Comparison of ENCODE assay signal across 26 mouse cellular contexts in the genomic region with DNA sequence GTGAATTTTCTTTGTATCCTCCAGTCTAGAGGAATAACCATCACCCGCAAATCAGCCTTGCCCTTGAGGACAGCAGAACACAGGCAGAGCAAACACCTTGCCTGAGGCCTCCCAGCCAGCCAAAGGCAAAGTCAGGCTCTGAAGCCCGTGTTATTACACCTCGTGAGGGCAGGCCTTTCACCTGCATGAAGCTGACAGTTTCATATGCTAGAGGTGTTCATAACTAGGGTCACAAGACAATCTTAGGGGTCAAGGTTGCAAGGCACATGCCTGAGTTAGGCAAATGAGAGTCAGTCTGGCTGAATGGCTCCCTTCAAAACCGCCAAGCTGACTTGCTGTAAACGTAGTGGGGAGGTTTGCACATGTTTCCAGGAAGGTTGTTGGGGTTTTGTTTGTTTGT.
DNase-seq lines count a peak whose midpoint lies in the region; ATAC-seq and TF ChIP-seq lines count a peak whose summit lies in the region.
"Had no signal": no experiment of that assay in that cellular context is flagged by ENCODE, and none has a peak within 500 bp of the region (broad histone marks: within the 10 kb centered on the region; RNA-seq: fewer than 3 reads in every experiment).

No protein-coding gene starts in this region.

- H3K4me3 ChIP-seq in midbrain, embryonic 11.5 days (ENCODE audit: low read depth, low read length) = no peak overlapping the region
- no peak overlapping the region for H3K4me3 ChIP-seq in midbrain, embryonic 14.5 days (replicated peaks; ENCODE audit: low read depth, low read length)
- no peak overlapping the region for H3K4me3 ChIP-seq in bone marrow, adult 2 months (replicated peaks; ENCODE audit: control insufficient read depth, low read depth, low read length)
- no peak overlapping the region for H3K4me3 ChIP-seq in intestine, postnatal 0 days (ENCODE audit: low read depth, low read length)
- H3K4me3 ChIP-seq: embryonic facial prominence, embryonic 10.5 days; embryonic facial prominence, embryonic 13.5 days; erythroblast, embryonic 14.5 days; forebrain, embryonic 12.5 days; forebrain, embryonic 15.5 days; heart, adult 2 months; heart, embryonic 10.5 days; heart, embryonic 13.5 days had no signal

- ATAC-seq in midbrain, embryonic 11.5 days (ENCODE audit: low FRiP score) = no peak
- no peak for ATAC-seq in midbrain, embryonic 14.5 days (ENCODE audit: low FRiP score, low TSS enrichment)
- ATAC-seq in intestine, postnatal 0 days = peak; percentile 70
- ATAC-seq: forebrain, embryonic 15.5 days; hindbrain, postnatal 0 days had no signal

- peaks cover 3% of the 10 kb centered on the region; the same call in 1 of the 2 replicates for H3K27me3 ChIP-seq in midbrain, embryonic 11.5 days (ENCODE audit: control insufficient read depth, insufficient read depth, low read length)
- peaks cover 13% of the 10 kb centered on the region; the same call in 1 of the 2 replicates for H3K27me3 ChIP-seq in midbrain, embryonic 14.5 days (ENCODE audit: control insufficient read depth, insufficient read depth, low read length)
- no peaks in the 10 kb centered on the region for H3K27me3 ChIP-seq in intestine, postnatal 0 days (replicated peaks; ENCODE audit: control insufficient read depth, insufficient read depth, low read length)
- H3K27me3 ChIP-seq: embryonic facial prominence, embryonic 13.5 days; forebrain, embryonic 12.5 days; forebrain, embryonic 15.5 days; heart, embryonic 13.5 days had no signal

- no peak overlapping the region for H3K9ac ChIP-seq in midbrain, embryonic 11.5 days (ENCODE audit: low read length)
- H3K9ac ChIP-seq in midbrain, embryonic 14.5 days (replicated peaks; ENCODE audit: low read length) = no peak overlapping the region
- no peak overlapping the region for H3K9ac ChIP-seq in intestine, postnatal 0 days (ENCODE audit: low read depth, low read length)
- H3K9ac ChIP-seq: embryonic facial prominence, embryonic 13.5 days; forebrain, embryonic 12.5 days; forebrain, embryonic 15.5 days; heart, embryonic 13.5 days; hindbrain, embryonic 14.5 days had no signal

- TF ChIP-seq POLR2A in bone marrow, adult 2 months (IDR thresholded peaks at IDR 0.05; ENCODE audit: borderline replicate concordance, control insufficient read depth, low read depth, low read length) = no peak

- no peak for TF ChIP-seq CTCF in bone marrow, adult 2 months (IDR thresholded peaks at IDR 0.05; ENCODE audit: control insufficient read depth, insufficient read depth, low read length)
- no peak for TF ChIP-seq CTCF in intestine, postnatal 0 days (IDR thresholded peaks at IDR 0.05; ENCODE audit: low read depth)

- DNase-seq in midbrain, embryonic 11.5 days (ENCODE audit: low spot score, missing footprints) = peak; percentile 73
- DNase-seq in midbrain, embryonic 14.5 days = no peak
- no peak for DNase-seq in gastrocnemius, postnatal 14 days
- DNase-seq in thymus, postnatal 14 days = no peak
- DNase-seq: adrenal gland, adult 2 months; adrenal gland, postnatal 14 days; cerebellum, adult 11-12 months; cerebellum, adult 8-10 months; cerebellum, postnatal 10 days; cerebellum, postnatal 36 days; embryo, embryonic 11 days; gastrocnemius, postnatal 36 days; heart, adult 2 months; heart, postnatal 14 days; heart, postnatal 4 days had no signal

- H3K4me1 ChIP-seq in midbrain, embryonic 11.5 days (ENCODE audit: control insufficient read depth, insufficient read depth, low read length) = peaks cover 2% of the 10 kb centered on the region; the same call in 1 of the 2 replicates
- 0 out of 2 replicates have a peak, but pooled peaks cover 3% of the 10 kb centered on the region for H3K4me1 ChIP-seq in midbrain, embryonic 14.5 days (ENCODE audit: control insufficient read depth, insufficient read depth, low read length)
- peaks cover 4% of the 10 kb centered on the region for H3K4me1 ChIP-seq in bone marrow, adult 2 months (ENCODE audit: control insufficient read depth, insufficient read depth, low read length)
- 0 out of 2 replicates have a peak, but pooled peaks cover 2% of the 10 kb centered on the region for H3K4me1 ChIP-seq in intestine, postnatal 0 days (replicated peaks; ENCODE audit: control insufficient read depth, insufficient read depth, low read length)
- H3K4me1 ChIP-seq: embryonic facial prominence, embryonic 13.5 days had no signal

- 85% methylated on average over 5 of the region's 5 CpGs for WGBS in midbrain, embryonic 11.5 days
- 81% methylated on average over 5 of the region's 5 CpGs for WGBS in midbrain, embryonic 14.5 days
- WGBS in bone marrow, adult 2 months = 80% methylated on average over 5 of the region's 5 CpGs
- WGBS in intestine, postnatal 0 days = 45% methylated on average over 5 of the region's 5 CpGs

- H3K9me3 ChIP-seq in midbrain, embryonic 11.5 days (ENCODE audit: control insufficient read depth, low read length) = no peaks in the 10 kb centered on the region
- no peaks in the 10 kb centered on the region for H3K9me3 ChIP-seq in midbrain, embryonic 14.5 days (ENCODE audit: control insufficient read depth, low read length)
- no peaks in the 10 kb centered on the region for H3K9me3 ChIP-seq in intestine, postnatal 0 days (ENCODE audit: control insufficient read depth)
- H3K9me3 ChIP-seq: embryonic facial prominence, embryonic 10.5 days; embryonic facial prominence, embryonic 13.5 days; forebrain, embryonic 12.5 days; forebrain, embryonic 15.5 days; heart, embryonic 10.5 days; heart, embryonic 13.5 days had no signal

- H3K36me3 ChIP-seq in midbrain, embryonic 11.5 days (ENCODE audit: control insufficient read depth, insufficient read depth, low read length) = no peaks in the 10 kb centered on the region
- no peaks in the 10 kb centered on the region for H3K36me3 ChIP-seq in midbrain, embryonic 14.5 days (ENCODE audit: control insufficient read depth, insufficient read depth, low read length)
- no peaks in the 10 kb centered on the region for H3K36me3 ChIP-seq in intestine, postnatal 0 days (ENCODE audit: control insufficient read depth, insufficient read depth)
- H3K36me3 ChIP-seq: embryonic facial prominence, embryonic 10.5 days; embryonic facial prominence, embryonic 13.5 days; forebrain, embryonic 12.5 days; forebrain, embryonic 15.5 days; heart, embryonic 10.5 days; heart, embryonic 13.5 days had no signal

- intact Hi-C loops in gastrocnemius, postnatal 14 days (cut with DNase I; ENCODE audit: low total_unique reads) = no loop called here

- H3K27ac ChIP-seq in midbrain, embryonic 11.5 days (ENCODE audit: low read depth, low read length) = no peak overlapping the region
- no peak overlapping the region for H3K27ac ChIP-seq in midbrain, embryonic 14.5 days (replicated peaks; ENCODE audit: low read depth, low read length)
- H3K27ac ChIP-seq in bone marrow, adult 2 months (ENCODE audit: control insufficient read depth, insufficient read depth, low read depth, low read length, poor library complexity) = peak overlapping the region; percentile 54
- no peak overlapping the region for H3K27ac ChIP-seq in intestine, postnatal 0 days (ENCODE audit: low read depth, low read length)
- H3K27ac ChIP-seq: embryonic facial prominence, embryonic 10.5 days; embryonic facial prominence, embryonic 13.5 days; forebrain, embryonic 12.5 days; forebrain, embryonic 15.5 days; heart, adult 2 months; heart, embryonic 10.5 days; heart, embryonic 13.5 days; hindbrain, embryonic 14.5 days; hindbrain, postnatal 0 days had no signal

- H3K4me2 ChIP-seq in midbrain, embryonic 11.5 days = no peak overlapping the region
- H3K4me2 ChIP-seq in midbrain, embryonic 14.5 days (ENCODE audit: low read length) = no peak overlapping the region
- H3K4me2 ChIP-seq in intestine, postnatal 0 days (replicated peaks; ENCODE audit: low read depth) = no peak overlapping the region
- H3K4me2 ChIP-seq: embryonic facial prominence, embryonic 13.5 days; forebrain, embryonic 12.5 days; forebrain, embryonic 15.5 days; heart, embryonic 13.5 days; hindbrain, embryonic 14.5 days had no signal
